Mouse (Mus musculus) adrenal gland, postnatal 4 days (tissue): ENCODE measurements around the gene Pebp1. TPM values are rescaled to one million over a fixed set of nuclear protein-coding genes. Genes with fewer than 3 reads are reported as not detected.

Experiments
- DNase-seq, 2 experiments: peaks; one replicate each; pipeline ENCODE4 v3.0.0; 2021 to 2022; ENCODE audit warnings: low spot score in 2 of 2, mixed read lengths in 2 of 2
- total RNA-seq, 2 experiments: library from RNA; stranded (reverse); gene quantifications; 2 replicates each; pipeline ENCODE4 v1.2.3; 2021

The Pebp1 gene
- total RNA-seq, 2 experiments from 2014 or later: 992 to 1,042 TPM

DNA sequence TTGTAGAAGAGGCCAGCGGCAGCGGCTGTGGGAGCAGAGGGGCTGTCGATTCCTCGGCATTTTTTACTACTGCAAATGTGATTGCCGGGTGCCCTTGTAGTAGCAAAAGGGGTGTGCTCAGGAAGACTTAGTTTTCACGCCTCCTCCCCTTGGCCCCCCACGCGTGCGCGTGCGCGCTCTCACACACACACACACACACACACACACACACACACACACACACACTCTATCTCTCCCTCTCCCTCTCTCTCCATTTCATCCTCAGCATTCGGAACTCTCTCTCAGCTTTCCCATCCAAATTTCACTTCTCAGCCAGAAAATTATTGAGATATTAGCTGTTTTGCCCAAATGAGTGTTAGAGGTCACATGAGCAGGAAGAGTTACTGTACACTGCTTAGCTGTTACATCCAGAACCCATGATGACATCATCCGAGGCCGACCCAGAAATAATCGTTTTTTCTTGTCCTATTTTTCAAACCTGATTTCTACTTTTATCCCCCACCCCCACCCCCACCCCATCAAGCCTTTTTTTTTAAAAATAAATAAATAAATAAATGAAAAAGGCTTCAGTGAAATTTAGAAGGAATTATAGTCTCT, 45.4 kb downstream of the Pebp1 start:
- no peak for DNase-seq

- no peak for DNase-seq
Observed at GRCm38 (mm10) chr5:117240761-117241322, 46.6 kb downstream of the Pebp1 start.

DNA sequence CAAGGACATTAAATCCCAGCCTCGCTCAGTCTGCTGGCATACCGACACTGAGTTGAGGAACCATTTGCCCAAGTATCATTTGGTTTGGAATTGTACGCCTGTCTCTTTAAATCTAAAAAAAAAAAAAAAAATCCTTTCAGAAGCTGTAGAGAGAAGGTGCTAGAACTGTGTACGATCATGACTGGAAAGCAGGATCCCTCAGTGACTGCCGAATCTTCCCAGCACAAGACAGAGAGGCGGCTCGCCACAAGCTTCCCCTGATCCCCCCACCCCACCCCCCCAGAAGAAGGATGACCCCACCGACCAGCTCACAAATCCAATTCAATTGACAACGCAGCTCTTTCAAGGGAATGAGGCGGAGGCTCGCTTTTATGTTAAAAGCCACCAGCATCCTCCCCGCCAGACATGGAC, 47.1 kb downstream of the Pebp1 start:
- DNase-seq: no peak

GRCm38 (mm10) chr5:117239106-117239505, 48.3 kb downstream of the Pebp1 start:
- DNase-seq: no peak

DNA sequence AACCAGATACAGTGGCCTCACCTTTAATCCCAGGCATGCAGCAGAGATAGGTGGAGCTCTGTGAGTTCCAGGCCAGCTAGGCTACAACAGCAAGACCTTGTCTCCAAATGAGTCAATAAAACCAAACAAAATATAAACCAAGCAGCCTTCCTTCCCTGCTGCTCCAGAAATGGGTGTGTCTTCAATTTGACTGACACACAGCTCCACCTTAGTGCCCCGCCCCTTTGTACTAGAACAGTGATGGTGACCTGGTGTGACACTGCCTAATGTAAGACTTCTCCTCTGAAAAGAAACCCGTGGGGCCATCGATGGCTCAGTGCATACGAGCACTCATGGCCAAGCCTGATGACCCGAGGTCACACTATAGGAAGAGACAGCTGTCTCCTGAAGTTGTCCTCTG, 50.9 kb downstream of the Pebp1 start:
- DNase-seq: no peak

Other genes starting within 250 kb of the Pebp1 start
- 100 to 1,000 TPM in 1 of 2 experiments, 10 to 100 TPM in 1; 97.0 to 108 TPM for gene Suds3, start 171.5 kb downstream of the Pebp1 start, total RNA-seq
- 10 to 100 TPM; 39.3 to 39.5 TPM for gene Taok3, start 167.5 kb downstream of the Pebp1 start, total RNA-seq
- 10 to 100 TPM; 48.3 to 51.8 TPM for gene Vsig10, start 31.5 kb upstream of the Pebp1 start, total RNA-seq
- gene Wsb2, start 69.7 kb upstream of the Pebp1 start, total RNA-seq: 100 to 1,000 TPM; 116 to 122 TPM
- gene Rfc5, start 101.4 kb upstream of the Pebp1 start, total RNA-seq: 10 to 100 TPM; 36.6 to 47.8 TPM
- 10 to 100 TPM; 10.6 to 11.1 TPM for gene Ksr2, start 126.4 kb upstream of the Pebp1 start, total RNA-seq